Mouse (Mus musculus): ENCODE measurements around the gene Sun1.

The Sun1 gene

GRCm38 (mm10) chr5:139208183-139208582 is 7.7 kb downstream of the Sun1 start:
- DNase-seq (ENCODE audit: low spot score) = no peak

GRCm38 (mm10) chr5:139208871-139209684 is 8.6 kb downstream of the Sun1 start:
- DNase-seq (ENCODE audit: low spot score) = no peak

GRCm38 (mm10) chr5:139209685-139210026 is 9.2 kb downstream of the Sun1 start:
- DNase-seq (ENCODE audit: low spot score) = no peak

GRCm38 (mm10) chr5:139211737-139212385 is 11.4 kb downstream of the Sun1 start:
- no peak for DNase-seq (ENCODE audit: low spot score)

- no peak for DNase-seq (ENCODE audit: low spot score)
Measured at GRCm38 (mm10) chr5:139214298-139214697, 13.9 kb downstream of the Sun1 start.

GRCm38 (mm10) chr5:139215184-139215583 is 14.7 kb downstream of the Sun1 start:
- DNase-seq (ENCODE audit: low spot score) = no peak

GRCm38 (mm10) chr5:139216121-139216520 is 15.7 kb downstream of the Sun1 start:
- DNase-seq (ENCODE audit: low spot score) = no peak

GRCm38 (mm10) chr5:139216774-139217173 is 16.3 kb downstream of the Sun1 start:
- DNase-seq (ENCODE audit: low spot score) = no peak

GRCm38 (mm10) chr5:139220006-139220515 is 19.6 kb downstream of the Sun1 start:
- no peak for DNase-seq (ENCODE audit: low spot score)

- no peak for DNase-seq (ENCODE audit: low spot score)
Measured at GRCm38 (mm10) chr5:139220610-139221009, 20.2 kb downstream of the Sun1 start.

- no peak for DNase-seq (ENCODE audit: low spot score)
Measured at GRCm38 (mm10) chr5:139223331-139223730, 22.9 kb downstream of the Sun1 start.

- DNase-seq (ENCODE audit: low spot score) = no peak
Measured at GRCm38 (mm10) chr5:139227236-139227635, 26.8 kb downstream of the Sun1 start.

GRCm38 (mm10) chr5:139227645-139228044 is 27.2 kb downstream of the Sun1 start:
- no peak for DNase-seq (ENCODE audit: low spot score)

GRCm38 (mm10) chr5:139228318-139228717 is 27.9 kb downstream of the Sun1 start:
- no peak for DNase-seq (ENCODE audit: low spot score)

- DNase-seq (ENCODE audit: low spot score) = no peak
Measured at GRCm38 (mm10) chr5:139229716-139230115, 29.3 kb downstream of the Sun1 start.

GRCm38 (mm10) chr5:139232083-139232482 is 31.6 kb downstream of the Sun1 start:
- no peak for DNase-seq (ENCODE audit: low spot score)

GRCm38 (mm10) chr5:139234423-139234822 is 34.0 kb downstream of the Sun1 start:
- DNase-seq (ENCODE audit: low spot score) = no peak

GRCm38 (mm10) chr5:139237436-139237835 is 37.0 kb downstream of the Sun1 start:
- DNase-seq (ENCODE audit: low spot score) = no peak

GRCm38 (mm10) chr5:139241022-139241761 is 40.8 kb downstream of the Sun1 start:
- DNase-seq (ENCODE audit: low spot score) = no peak

GRCm38 (mm10) chr5:139243384-139243783 is 42.9 kb downstream of the Sun1 start:
- DNase-seq (ENCODE audit: low spot score) = no peak

- DNase-seq (ENCODE audit: low spot score) = no peak
Measured at GRCm38 (mm10) chr5:139247767-139248166, 47.3 kb downstream of the Sun1 start.

GRCm38 (mm10) chr5:139248846-139249245 is 48.4 kb downstream of the Sun1 start:
- no peak for DNase-seq (ENCODE audit: low spot score)

- no peak for DNase-seq (ENCODE audit: low spot score)
Measured at GRCm38 (mm10) chr5:139251279-139251678, 50.8 kb downstream of the Sun1 start.

Measured in embryo, embryonic 10 days (tissue).